Mouse (Mus musculus): ENCODE results near the gene Elf1.

DNA sequence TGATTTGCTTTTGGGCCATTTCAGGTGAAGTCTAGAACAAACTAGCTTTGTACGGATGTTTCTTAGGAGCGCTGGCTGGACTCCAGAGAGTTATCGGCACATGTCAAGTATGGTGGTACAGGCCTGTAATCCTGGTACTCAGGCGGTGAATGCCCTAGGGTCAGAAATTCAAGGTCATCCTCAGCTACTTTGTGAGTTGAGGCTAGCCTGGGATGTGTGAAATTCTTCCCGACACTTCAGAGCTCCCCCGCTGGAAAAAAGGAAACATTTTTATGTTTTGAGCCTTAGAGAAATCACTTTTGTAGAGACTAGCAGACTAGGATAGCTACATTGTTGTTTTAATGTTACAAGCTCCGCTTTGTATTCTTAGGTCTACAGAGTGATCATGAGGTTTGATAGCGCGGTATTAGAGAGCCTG is 107.5 kb downstream of the Elf1 start:
- TF ChIP-seq GATA1 (IDR thresholded peaks at IDR 0.05; ENCODE audit: borderline replicate concordance, low read length) = no peak
- no peak for TF ChIP-seq FLI1 (IDR thresholded peaks at IDR 0.05; ENCODE audit: low read length)

All from megakaryocyte, embryonic 14.5 days (primary cell).